In genomic region chr2:112196859-112197258, GRCm38 (mm10) we compare ENCODE assay signal across 9 mouse cellular contexts. TPM values are rescaled to one million over a fixed set of nuclear protein-coding genes. Genes with fewer than 3 reads are reported as not detected.
DNase-seq lines count a peak whose midpoint lies in the region; ATAC-seq and TF ChIP-seq lines count a peak whose summit lies in the region.
"Had no signal": no experiment of that assay in that cellular context is flagged by ENCODE, and none has a peak within 500 bp of the region (broad histone marks: within the 10 kb centered on the region; RNA-seq: fewer than 3 reads in every experiment).

No protein-coding gene starts in this region.

- WGBS in heart, embryonic 11.5 days (ENCODE audit: insufficient replicate concordance) = 2% methylated on average over 2 of the region's 2 CpGs
- WGBS in forebrain, embryonic 10.5 days = under 1% methylated on average over 2 of the region's 2 CpGs
- WGBS in intestine, postnatal 0 days = 2% methylated on average over 2 of the region's 2 CpGs
- 2% methylated on average over 2 of the region's 2 CpGs for WGBS in lung, adult 2 months

- peak; percentile 82 to 94 for TF ChIP-seq CTCF in CH12.LX (conservative IDR thresholded peaks at IDR 0.05 in 1 of 2, IDR thresholded peaks at IDR 0.05 in 1 of 2; ENCODE audit: low read depth in 2 of 2, low read length in 2 of 2)
- peak; percentile 93 for TF ChIP-seq CTCF in intestine, postnatal 0 days (IDR thresholded peaks at IDR 0.05; ENCODE audit: low read depth)
- TF ChIP-seq CTCF in lung, adult 2 months (IDR thresholded peaks at IDR 0.05; ENCODE audit: insufficient read depth, low read length) = peak; percentile 89

- H3K27ac ChIP-seq in heart, embryonic 11.5 days (ENCODE audit: low read depth, low read length) = no peak overlapping the region
- H3K27ac ChIP-seq in CH12.LX (ENCODE audit: insufficient read depth, low read depth) = no peak overlapping the region
- no peak overlapping the region for H3K27ac ChIP-seq in forebrain, embryonic 10.5 days
- no peak overlapping the region for H3K27ac ChIP-seq in intestine, postnatal 0 days (ENCODE audit: low read depth, low read length)
- H3K27ac ChIP-seq: liver, embryonic 15.5 days had no signal

- no peak overlapping the region for H3K9ac ChIP-seq in heart, embryonic 11.5 days (ENCODE audit: low read depth, low read length)
- H3K9ac ChIP-seq in CH12.LX (ENCODE audit: insufficient read depth, low read depth) = no peak overlapping the region
- no peak overlapping the region for H3K9ac ChIP-seq in intestine, postnatal 0 days (ENCODE audit: low read depth, low read length)
- H3K9ac ChIP-seq: liver, embryonic 15.5 days had no signal

- no peak for ATAC-seq in heart, embryonic 11.5 days (replicated peaks; ENCODE audit: insufficient number of reproducible peaks, low FRiP score, low TSS enrichment)
- peak; percentile 25; the same call in 1 of the 2 replicates for ATAC-seq in intestine, postnatal 0 days

- no peak for TF ChIP-seq POLR2A in CH12.LX (IDR thresholded peaks at IDR 0.05; ENCODE audit: low read depth, low read length)
- no peak for TF ChIP-seq POLR2A in lung, adult 2 months (IDR thresholded peaks at IDR 0.05; ENCODE audit: borderline replicate concordance, extremely low read depth, low read depth, low read length)

- H3K9me3 ChIP-seq in heart, embryonic 11.5 days (replicated peaks; ENCODE audit: control insufficient read depth, low read length) = no peaks in the 10 kb centered on the region
- no peaks in the 10 kb centered on the region for H3K9me3 ChIP-seq in CH12.LX (replicated peaks; ENCODE audit: low read length)
- H3K9me3 ChIP-seq in forebrain, embryonic 10.5 days = no peaks in the 10 kb centered on the region
- H3K9me3 ChIP-seq in intestine, postnatal 0 days (ENCODE audit: control insufficient read depth) = no peaks in the 10 kb centered on the region
- H3K9me3 ChIP-seq: liver, embryonic 15.5 days had no signal

- dilution Hi-C loops in CH12.LX (cut with MboI; ENCODE audit: extremely low pct_ligation_motif_present, extremely low pct_unique_long_range_greater_than_20kb, low sequenced_read_pairs) = no loop called here

- H3K4me3 ChIP-seq in heart, embryonic 11.5 days (ENCODE audit: low read depth, low read length) = no peak overlapping the region
- H3K4me3 ChIP-seq in CH12.LX (replicated peaks in 1 of 3; ENCODE audit: low read depth in 2 of 3, low read length in 2 of 3, poor library complexity in 1 of 3) = no peak overlapping the region
- no peak overlapping the region for H3K4me3 ChIP-seq in forebrain, embryonic 10.5 days
- no peak overlapping the region for H3K4me3 ChIP-seq in intestine, postnatal 0 days (ENCODE audit: low read depth, low read length)
- no peak overlapping the region for H3K4me3 ChIP-seq in lung, adult 2 months (replicated peaks; ENCODE audit: extremely low read depth, low read depth, low read length)
- H3K4me3 ChIP-seq: liver, embryonic 15.5 days had no signal

- TF ChIP-seq EP300 in CH12.LX (IDR thresholded peaks at IDR 0.05; ENCODE audit: low read length) = no peak

- in situ Hi-C loops in CH12.LX (cut with MboI; ENCODE audit: low pct_ligation_motif_present, low pct_unique_long_range_greater_than_20kb, low sequenced_read_pairs) = no loop called here

- no peaks in the 10 kb centered on the region for H3K4me1 ChIP-seq in heart, embryonic 11.5 days (ENCODE audit: control insufficient read depth, insufficient read depth, low read length)
- H3K4me1 ChIP-seq in CH12.LX (ENCODE audit: control insufficient read depth in 1 of 2, insufficient read depth in 2 of 2) = 0 out of 4 replicates have a peak, but pooled peaks cover 0 to 2% of the 10 kb centered on the region in 2 experiments
- no peaks in the 10 kb centered on the region for H3K4me1 ChIP-seq in forebrain, embryonic 10.5 days
- no peaks in the 10 kb centered on the region for H3K4me1 ChIP-seq in intestine, postnatal 0 days (replicated peaks; ENCODE audit: control insufficient read depth, insufficient read depth, low read length)
- no peaks in the 10 kb centered on the region for H3K4me1 ChIP-seq in lung, adult 2 months (ENCODE audit: control insufficient read depth, insufficient read depth, low read length)
- H3K4me1 ChIP-seq: liver, embryonic 15.5 days had no signal

- TF ChIP-seq RAD21 in CH12.LX (IDR thresholded peaks at IDR 0.05; ENCODE audit: low read depth, low read length) = peak; percentile 90

- DNase-seq in heart, adult 18-20 months = peak; percentile 30 to 52
- DNase-seq in CH12.LX (ENCODE audit: extremely low read depth) = peak; percentile 74
- peak; percentile 36 for DNase-seq in c-Kit-negative CD71-positive TER-119-positive erythroid progenitor cells, embryonic 14.5 days (ENCODE audit: low read depth, low spot score)
- DNase-seq in forebrain, embryonic 10.5 days (ENCODE audit: extremely low spot score, low spot score) = peak; percentile 18
- DNase-seq in lung, adult 2 months = no peak
- peak; percentile 10 for DNase-seq in right cerebral cortex, postnatal 14 days

- H3K27me3 ChIP-seq in heart, embryonic 11.5 days (ENCODE audit: control insufficient read depth, insufficient read depth, low read length) = no peaks in the 10 kb centered on the region
- no peaks in the 10 kb centered on the region for H3K27me3 ChIP-seq in CH12.LX (replicated peaks)
- no peaks in the 10 kb centered on the region for H3K27me3 ChIP-seq in forebrain, embryonic 10.5 days (ENCODE audit: poor library complexity, severe bottlenecking)
- H3K27me3 ChIP-seq in intestine, postnatal 0 days (replicated peaks; ENCODE audit: control insufficient read depth, insufficient read depth, low read length) = no peaks in the 10 kb centered on the region
- H3K27me3 ChIP-seq: liver, embryonic 15.5 days had no signal

- H3K36me3 ChIP-seq in heart, embryonic 11.5 days (ENCODE audit: control insufficient read depth, insufficient read depth, low read length) = no peaks in the 10 kb centered on the region
- no peaks in the 10 kb centered on the region for H3K36me3 ChIP-seq in CH12.LX (replicated peaks in 1 of 2; ENCODE audit: control insufficient read depth in 1 of 2, insufficient read depth in 1 of 2, low read length in 1 of 2)
- no peaks in the 10 kb centered on the region for H3K36me3 ChIP-seq in forebrain, embryonic 10.5 days (replicated peaks)
- no peaks in the 10 kb centered on the region for H3K36me3 ChIP-seq in intestine, postnatal 0 days (ENCODE audit: control insufficient read depth, insufficient read depth)
- H3K36me3 ChIP-seq: liver, embryonic 15.5 days had no signal

- H3K4me2 ChIP-seq in heart, embryonic 11.5 days = no peak overlapping the region
- no peak overlapping the region for H3K4me2 ChIP-seq in CH12.LX (ENCODE audit: insufficient read depth, low read depth, poor library complexity, severe bottlenecking)
- no peak overlapping the region for H3K4me2 ChIP-seq in intestine, postnatal 0 days (replicated peaks; ENCODE audit: low read depth)
- H3K4me2 ChIP-seq: liver, embryonic 15.5 days had no signal

- H3K79me2 ChIP-seq in CH12.LX (replicated peaks; ENCODE audit: control insufficient read depth, extremely low read depth, insufficient read depth, poor library complexity, severe bottlenecking) = no peaks in the 10 kb centered on the region

TF ChIP-seq in CH12.LX, 34 proteins besides CTCF, POLR2A, EP300 and RAD21:
- TF ChIP-seq MYC (IDR thresholded peaks at IDR 0.05; ENCODE audit: low read depth, low read length) = 0 out of 2 replicates have a peak, but pooled peaks have one; percentile 18
- TF ChIP-seq IRF4 (IDR thresholded peaks at IDR 0.05; ENCODE audit: low read depth, low read length) = peak; percentile 34; the same call in 1 of the 2 replicates
- peak; percentile 67 for TF ChIP-seq ZC3H11A (IDR thresholded peaks at IDR 0.05; ENCODE audit: low read depth, low read length)
- no peak for TF ChIP-seq MAZ (IDR thresholded peaks at IDR 0.05; ENCODE audit: low read depth, low read length)
- peak; percentile 94 for TF ChIP-seq SMC3 (IDR thresholded peaks at IDR 0.05; ENCODE audit: low read depth, low read length)
- no peak for TF ChIP-seq MAFK (IDR thresholded peaks at IDR 0.05; ENCODE audit: insufficient replicate concordance, low read length)
- TF ChIP-seq ETS1 (conservative IDR thresholded peaks at IDR 0.05; ENCODE audit: low read depth, low read length) = no peak
- no peak for TF ChIP-seq USF2 (conservative IDR thresholded peaks at IDR 0.05; ENCODE audit: low read depth, low read length)

RNA-seq across cellular contexts. Expression of gene Lpcat4, which starts 42.4 kb away (rescaled TPM):
- total RNA-seq in heart, adult 18-20 months (2021) = 1 to 10 TPM; 2.0 to 3.0 TPM
- polyA plus RNA-seq in heart, embryonic 11.5 days (2014; fragmentation: Nextera tagmentation; extraction: Ambion mirVana) = 15.4 and 17.2 TPM in 2 replicates
- 17.2 and 19.9 TPM in 2 replicates for total RNA-seq in CH12.LX (2012; rRNA removed)
- 10.7 and 12.3 TPM in 2 replicates for total RNA-seq in CH12.LX (2014; rRNA removed)
- polyA plus RNA-seq in CH12.LX (2012; ENCODE audit: insufficient read length, low read depth) = 66.8 and 75.2 TPM in 2 replicates
- polyA plus RNA-seq in forebrain, embryonic 10.5 days (2016; fragmentation: Nextera tagmentation; extraction: Ambion mirVana) = 10.8 and 14.4 TPM in 2 replicates
- polyA plus RNA-seq in intestine, postnatal 0 days (2015; fragmentation: Nextera tagmentation; extraction: Ambion mirVana) = 8.4 TPM in 2 replicates
- polyA plus RNA-seq in lung, adult 2 months (2012; rRNA removed) = 48.6 and 50.9 TPM in 2 replicates

RNA-seq across cellular contexts. Expression of gene Olfr1318, which starts 42.9 kb away (rescaled TPM):
- not detected for total RNA-seq in heart, adult 18-20 months (2021)
- not detected in 2 replicates for polyA plus RNA-seq in heart, embryonic 11.5 days (2014; fragmentation: Nextera tagmentation; extraction: Ambion mirVana)
- not detected in 2 replicates for total RNA-seq in CH12.LX (2012; rRNA removed)
- total RNA-seq in CH12.LX (2014; rRNA removed) = not detected in 2 replicates
- not detected in 2 replicates for polyA plus RNA-seq in CH12.LX (2012; ENCODE audit: insufficient read length, low read depth)
- polyA plus RNA-seq in forebrain, embryonic 10.5 days (2016; fragmentation: Nextera tagmentation; extraction: Ambion mirVana) = not detected in 2 replicates
- not detected in 2 replicates for polyA plus RNA-seq in intestine, postnatal 0 days (2015; fragmentation: Nextera tagmentation; extraction: Ambion mirVana)
- not detected in 2 replicates for polyA plus RNA-seq in lung, adult 2 months (2012; rRNA removed)
- polyA plus RNA-seq: liver, embryonic 15.5 days had no signal

RNA-seq across cellular contexts. Expression of gene Olfr1317, which starts 56.7 kb away (rescaled TPM):
- not detected for total RNA-seq in heart, adult 18-20 months (2021)
- not detected in 2 replicates for polyA plus RNA-seq in heart, embryonic 11.5 days (2014; fragmentation: Nextera tagmentation; extraction: Ambion mirVana)
- total RNA-seq in CH12.LX (2012; rRNA removed) (not detected in 2 replicates), CH12.LX (2014; rRNA removed) (not detected in 2 replicates)
- polyA plus RNA-seq in CH12.LX (2012; ENCODE audit: insufficient read length, low read depth) = not detected in 2 replicates
- not detected in 2 replicates for polyA plus RNA-seq in forebrain, embryonic 10.5 days (2016; fragmentation: Nextera tagmentation; extraction: Ambion mirVana)
- polyA plus RNA-seq in intestine, postnatal 0 days (2015; fragmentation: Nextera tagmentation; extraction: Ambion mirVana) = not detected in 2 replicates
- polyA plus RNA-seq in lung, adult 2 months (2012; rRNA removed) = not detected in 2 replicates
- polyA plus RNA-seq: liver, embryonic 15.5 days had no signal
